9 mouse cellular contexts compared by ENCODE assay signal in the genomic region with DNA sequence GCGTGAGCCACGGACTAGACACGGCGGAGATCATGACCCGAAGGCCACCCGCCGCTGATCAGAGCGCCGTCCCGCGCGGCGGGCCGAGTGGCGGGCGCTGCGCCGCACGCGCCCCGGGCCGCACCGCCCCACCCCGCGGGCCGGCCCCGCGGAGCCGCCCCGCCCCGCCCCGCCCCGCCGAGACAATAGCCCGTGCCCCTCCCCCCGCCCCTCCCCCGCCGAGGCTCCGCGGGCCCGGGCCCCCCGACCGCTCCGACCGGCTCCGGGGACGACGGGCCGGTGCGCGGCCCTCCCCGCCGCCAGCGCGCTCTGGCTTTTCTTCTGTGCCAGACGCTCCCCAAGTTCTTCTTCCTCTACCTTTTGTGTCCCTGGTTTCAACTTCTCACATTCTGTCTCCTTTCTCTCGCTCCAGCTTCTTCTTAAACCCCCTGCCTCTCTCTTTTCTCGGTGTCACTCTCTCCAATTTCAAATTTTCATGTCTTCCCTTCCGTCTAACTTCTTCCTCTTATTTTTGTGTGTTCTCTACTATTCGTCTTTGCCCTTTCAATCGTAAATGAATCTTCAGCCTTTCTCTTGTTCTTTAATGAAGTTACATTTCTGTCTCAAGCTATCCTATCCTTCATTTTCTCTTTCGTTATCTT. TPM values are rescaled to one million over a fixed set of nuclear protein-coding genes. Genes with fewer than 3 reads are reported as not detected.
DNase-seq lines count a peak whose midpoint lies in the region; ATAC-seq and TF ChIP-seq lines count a peak whose summit lies in the region.
"Had no signal": no experiment of that assay in that cellular context is flagged by ENCODE, and none has a peak within 500 bp of the region (broad histone marks: within the 10 kb centered on the region; RNA-seq: fewer than 3 reads in every experiment).

No protein-coding gene starts in this region.

- peak overlapping the region; percentile 77 for H3K4me2 ChIP-seq in kidney, embryonic 15.5 days
- peak overlapping the region; percentile 82 for H3K4me2 ChIP-seq in embryonic facial prominence, embryonic 12.5 days (replicated peaks)
- H3K4me2 ChIP-seq in hindbrain, postnatal 0 days (ENCODE audit: low read depth, low read length): peak overlapping the region; percentile 58
- peak overlapping the region; percentile 62 for H3K4me2 ChIP-seq in midbrain, postnatal 0 days (ENCODE audit: low read depth, low read length, poor library complexity, severe bottlenecking)

- peak overlapping the region; percentile 45 for H3K4me3 ChIP-seq in kidney, embryonic 15.5 days (replicated peaks)
- peak overlapping the region; percentile 53 for H3K4me3 ChIP-seq in embryonic facial prominence, embryonic 12.5 days
- H3K4me3 ChIP-seq in hindbrain, postnatal 0 days (ENCODE audit: low read length): peak overlapping the region; percentile 35
- peak overlapping the region; percentile 32 for H3K4me3 ChIP-seq in midbrain, postnatal 0 days (ENCODE audit: low read depth, low read length)

- no peak for TF ChIP-seq CTCF in hindbrain, postnatal 0 days (IDR thresholded peaks at IDR 0.05; ENCODE audit: low read depth)
- no peak for TF ChIP-seq CTCF in midbrain, postnatal 0 days (IDR thresholded peaks at IDR 0.05)

- 3% methylated on average over 17 of the region's 62 CpGs for WGBS in kidney, embryonic 15.5 days
- WGBS in embryonic facial prominence, embryonic 12.5 days: 2% methylated on average over 24 of the region's 62 CpGs
- under 1% methylated on average over 18 of the region's 62 CpGs for WGBS in hindbrain, postnatal 0 days
- WGBS in midbrain, postnatal 0 days: 2% methylated on average over 17 of the region's 62 CpGs

- H3K27ac ChIP-seq in kidney, embryonic 15.5 days: no peak overlapping the region
- H3K27ac ChIP-seq in embryonic facial prominence, embryonic 12.5 days: peak overlapping the region; percentile 77
- H3K27ac ChIP-seq in hindbrain, postnatal 0 days: no peak overlapping the region
- H3K27ac ChIP-seq in midbrain, postnatal 0 days (ENCODE audit: low read depth, low read length): no peak overlapping the region
- H3K27ac ChIP-seq: macrophage had no signal

- H3K9me3 ChIP-seq in kidney, embryonic 15.5 days (replicated peaks): no peaks in the 10 kb centered on the region
- H3K9me3 ChIP-seq in embryonic facial prominence, embryonic 12.5 days: no peaks in the 10 kb centered on the region
- no peaks in the 10 kb centered on the region for H3K9me3 ChIP-seq in hindbrain, postnatal 0 days (ENCODE audit: low read length)
- no peaks in the 10 kb centered on the region for H3K9me3 ChIP-seq in midbrain, postnatal 0 days (ENCODE audit: low read length)

- H3K4me1 ChIP-seq in kidney, embryonic 15.5 days: peaks cover 59% of the 10 kb centered on the region
- H3K4me1 ChIP-seq in embryonic facial prominence, embryonic 12.5 days: peaks cover 30% of the 10 kb centered on the region
- peaks cover 4% of the 10 kb centered on the region; the same call in 1 of the 2 replicates for H3K4me1 ChIP-seq in hindbrain, postnatal 0 days (ENCODE audit: insufficient read depth, low read length)
- peaks cover 14% of the 10 kb centered on the region; the same call in 1 of the 2 replicates for H3K4me1 ChIP-seq in midbrain, postnatal 0 days (ENCODE audit: insufficient read depth, low read length)

- ATAC-seq in kidney, embryonic 15.5 days (replicated peaks; ENCODE audit: low FRiP score): no peak
- ATAC-seq in embryonic facial prominence, embryonic 12.5 days (ENCODE audit: insufficient number of reproducible peaks, insufficient read depth, low FRiP score, low TSS enrichment): no peak
- ATAC-seq in hindbrain, postnatal 0 days: no peak
- ATAC-seq in midbrain, postnatal 0 days (ENCODE audit: low FRiP score): no peak

- DNase-seq in kidney, adult 18-20 months: no peak
- no peak for DNase-seq in hindbrain, postnatal 0 days (ENCODE audit: low spot score)
- DNase-seq in midbrain, postnatal 0 days (ENCODE audit: low spot score): no peak
- DNase-seq in cerebellum, adult 18-20 months: no peak
- DNase-seq in retina, embryonic 14.5 days (ENCODE audit: low spot score): no peak
- no peak for DNase-seq in left cerebral cortex, adult 9 months (ENCODE audit: low spot score in 2 of 2)

- H3K27me3 ChIP-seq in kidney, embryonic 15.5 days: peaks cover 100% of the 10 kb centered on the region
- H3K27me3 ChIP-seq in embryonic facial prominence, embryonic 12.5 days: peaks cover 99% of the 10 kb centered on the region
- peaks cover 88% of the 10 kb centered on the region for H3K27me3 ChIP-seq in hindbrain, postnatal 0 days (ENCODE audit: insufficient read depth, low read length)
- H3K27me3 ChIP-seq in midbrain, postnatal 0 days (ENCODE audit: insufficient read depth, low read length): peaks cover 75% of the 10 kb centered on the region

- no peaks in the 10 kb centered on the region for H3K36me3 ChIP-seq in kidney, embryonic 15.5 days
- H3K36me3 ChIP-seq in embryonic facial prominence, embryonic 12.5 days: no peaks in the 10 kb centered on the region
- H3K36me3 ChIP-seq in hindbrain, postnatal 0 days (ENCODE audit: insufficient read depth, low read length): no peaks in the 10 kb centered on the region
- no peaks in the 10 kb centered on the region for H3K36me3 ChIP-seq in midbrain, postnatal 0 days (ENCODE audit: insufficient read depth, low read length)

- H3K9ac ChIP-seq in kidney, embryonic 15.5 days: no peak overlapping the region
- peak overlapping the region; percentile 72 for H3K9ac ChIP-seq in embryonic facial prominence, embryonic 12.5 days
- H3K9ac ChIP-seq in hindbrain, postnatal 0 days (replicated peaks; ENCODE audit: low read length): peak overlapping the region; percentile 13; the same call in 1 of the 2 replicates
- no peak overlapping the region for H3K9ac ChIP-seq in midbrain, postnatal 0 days (replicated peaks; ENCODE audit: low read length, poor library complexity, severe bottlenecking)

RNA-seq across cellular contexts. Expression of gene Tbx1, which starts 3.4 kb away (rescaled TPM):
- polyA plus RNA-seq in kidney, embryonic 15.5 days (2015; fragmentation: Nextera tagmentation; extraction: Ambion mirVana): 0.28 and 0.40 TPM in 2 replicates
- 19.6 and 21.9 TPM in 2 replicates for polyA plus RNA-seq in embryonic facial prominence, embryonic 12.5 days (2016; fragmentation: Nextera tagmentation; extraction: Ambion mirVana)
- 0.37 and 4.0 TPM in 2 replicates for total RNA-seq in hindbrain, postnatal 0 days (2014; rRNA removed)
- 0.51 and 0.92 TPM in 2 replicates for polyA plus RNA-seq in hindbrain, postnatal 0 days (2015; fragmentation: Nextera tagmentation; extraction: Ambion mirVana)
- total RNA-seq in midbrain, postnatal 0 days (2014; rRNA removed): 0.52 and 1.3 TPM in 2 replicates
- polyA plus RNA-seq in midbrain, postnatal 0 days (2015; fragmentation: Nextera tagmentation; extraction: Ambion mirVana): 0.70 and 0.81 TPM in 2 replicates
- polyA plus RNA-seq: macrophage had no signal

RNA-seq across cellular contexts. Expression of gene Gp1bb, which starts 35.2 kb away (rescaled TPM):
- 0.93 and 1.6 TPM in 2 replicates for polyA plus RNA-seq in kidney, embryonic 15.5 days (2015; fragmentation: Nextera tagmentation; extraction: Ambion mirVana)
- 4.3 and 4.7 TPM in 2 replicates for polyA plus RNA-seq in embryonic facial prominence, embryonic 12.5 days (2016; fragmentation: Nextera tagmentation; extraction: Ambion mirVana)
- 29.3 and 30.8 TPM in 2 replicates for total RNA-seq in hindbrain, postnatal 0 days (2014; rRNA removed)
- 7.6 and 10.1 TPM in 2 replicates for polyA plus RNA-seq in hindbrain, postnatal 0 days (2015; fragmentation: Nextera tagmentation; extraction: Ambion mirVana)
- 28.6 and 39.4 TPM in 2 replicates for total RNA-seq in midbrain, postnatal 0 days (2014; rRNA removed)
- polyA plus RNA-seq in midbrain, postnatal 0 days (2015; fragmentation: Nextera tagmentation; extraction: Ambion mirVana): 11.6 and 11.9 TPM in 2 replicates

RNA-seq across cellular contexts. Expression of gene Gm49601, which starts 39.2 kb away (rescaled TPM):
- 1.5 and 4.3 TPM in 2 replicates for polyA plus RNA-seq in kidney, embryonic 15.5 days (2015; fragmentation: Nextera tagmentation; extraction: Ambion mirVana)
- 8.1 and 10.4 TPM in 2 replicates for polyA plus RNA-seq in embryonic facial prominence, embryonic 12.5 days (2016; fragmentation: Nextera tagmentation; extraction: Ambion mirVana)
- total RNA-seq in hindbrain, postnatal 0 days (2014; rRNA removed): 23.8 and 24.0 TPM in 2 replicates
- polyA plus RNA-seq in hindbrain, postnatal 0 days (2015; fragmentation: Nextera tagmentation; extraction: Ambion mirVana): 3.1 and 4.0 TPM in 2 replicates
- 14.2 and 33.6 TPM in 2 replicates for total RNA-seq in midbrain, postnatal 0 days (2014; rRNA removed)
- 3.4 and 7.0 TPM in 2 replicates for polyA plus RNA-seq in midbrain, postnatal 0 days (2015; fragmentation: Nextera tagmentation; extraction: Ambion mirVana)
- polyA plus RNA-seq: macrophage had no signal

RNA-seq across cellular contexts. Expression of gene Sept5, which starts 42.7 kb away (rescaled TPM):
- 16.3 and 17.1 TPM in 2 replicates for polyA plus RNA-seq in kidney, embryonic 15.5 days (2015; fragmentation: Nextera tagmentation; extraction: Ambion mirVana)
- polyA plus RNA-seq in embryonic facial prominence, embryonic 12.5 days (2016; fragmentation: Nextera tagmentation; extraction: Ambion mirVana): 45.5 and 47.2 TPM in 2 replicates
- 286 and 335 TPM in 2 replicates for total RNA-seq in hindbrain, postnatal 0 days (2014; rRNA removed)
- 186 and 195 TPM in 2 replicates for polyA plus RNA-seq in hindbrain, postnatal 0 days (2015; fragmentation: Nextera tagmentation; extraction: Ambion mirVana)
- total RNA-seq in midbrain, postnatal 0 days (2014; rRNA removed): 376 and 407 TPM in 2 replicates
- polyA plus RNA-seq in midbrain, postnatal 0 days (2015; fragmentation: Nextera tagmentation; extraction: Ambion mirVana): 247 and 258 TPM in 2 replicates

Comparison
In these comparisons a context has a peak if more than half of its experiments do, and no peak if none do; other contexts are left out.
1. H3K9ac ChIP-seq: peak in embryonic facial prominence, embryonic 12.5 days (single experiment) and hindbrain, postnatal 0 days (single experiment); none in kidney, embryonic 15.5 days (single experiment) and midbrain, postnatal 0 days (single experiment).
2. RNA of gene Tbx1, which starts 3.4 kb away (polyA plus RNA-seq): 19.6 to 21.9 TPM in embryonic facial prominence, embryonic 12.5 days; 0.70 to 0.81 TPM in midbrain, postnatal 0 days, 0.51 to 0.92 TPM in hindbrain, postnatal 0 days and 0.28 to 0.40 TPM in kidney, embryonic 15.5 days; every median in the first group is over 10 times any median in the second.
3. Peak in every context shown above with its lines, with median percentiles within 50 percentile points of each other: H3K4me2 ChIP-seq and H3K4me3 ChIP-seq.